Mouse (Mus musculus) right cerebral cortex, adult 2 months (tissue): ENCODE results near the gene Lrguk.
A peak's percentile ranks its signal among the peaks of the same experiment; 100 is the strongest.

ENCODE experiments used
- DNase-seq, 2 experiments: peaks; one replicate each; pipeline ENCODE4 v3.0.0; 2021 to 2022; ENCODE audit warnings: low spot score in 2 of 2

Lrguk gene

DNA sequence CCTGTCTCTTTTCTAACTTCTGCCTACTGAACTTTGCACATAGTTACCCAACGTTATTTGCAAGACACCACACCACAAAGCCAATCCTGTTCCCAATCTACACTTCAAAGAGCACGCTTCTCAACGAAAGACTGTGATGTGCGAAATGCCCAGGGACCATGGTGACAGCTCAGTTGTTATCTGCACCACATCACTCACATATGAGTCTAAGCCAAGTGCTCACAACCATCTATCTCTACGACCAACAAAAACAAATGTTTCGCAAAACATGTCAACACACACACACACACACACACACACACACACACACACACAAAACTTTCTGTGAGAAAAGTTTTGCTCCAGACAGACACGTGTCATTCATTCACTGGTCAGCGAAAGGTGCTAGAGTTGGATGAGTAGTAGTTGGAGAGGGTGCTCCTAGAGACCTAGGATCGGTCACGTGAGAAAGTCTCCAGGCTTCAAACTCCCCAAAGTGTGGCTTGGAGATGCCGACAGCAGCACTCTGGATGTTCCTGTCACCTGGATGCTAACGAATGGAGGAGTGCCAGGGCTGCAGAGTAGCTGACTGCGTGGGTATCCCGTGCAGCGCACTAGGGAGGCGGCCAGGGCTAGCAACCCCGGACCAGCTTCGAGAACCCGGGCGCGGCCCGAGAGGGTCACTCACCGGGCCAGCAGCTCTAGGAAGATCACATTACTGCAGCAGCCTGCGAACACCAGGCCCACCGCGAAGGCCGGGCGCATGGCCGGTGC lies 147.0 kb downstream of the Lrguk start:
- no peak for DNase-seq

GRCm38 (mm10) chr6:34176864-34177247 lies 147.6 kb downstream of the Lrguk start, which contains the start of gene Slc35b4:
Gene Slc35b4 (minus strand): TSS chr6:34177111.
- peak; percentile 94 to 98 for DNase-seq

DNA sequence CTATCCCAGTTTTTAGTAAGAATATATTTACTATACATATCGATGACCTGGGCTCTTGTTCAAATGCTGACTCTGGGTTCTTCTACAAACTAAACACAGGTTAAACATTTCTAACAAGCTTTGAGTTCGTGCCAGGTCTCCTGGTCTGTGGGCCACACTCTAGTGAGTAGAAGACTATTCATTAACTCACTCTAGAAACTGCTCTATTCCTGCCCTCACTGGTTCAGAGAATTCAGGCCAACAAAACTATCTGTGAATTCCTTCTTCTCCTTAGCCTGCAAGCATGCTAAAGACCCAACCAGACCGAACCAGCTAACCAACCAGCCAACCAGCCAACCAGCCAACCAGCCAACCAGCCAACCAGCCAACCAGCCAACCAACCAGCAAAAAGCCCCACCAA lies 149.8 kb downstream of the Lrguk start:
- DNase-seq = no peak

DNA sequence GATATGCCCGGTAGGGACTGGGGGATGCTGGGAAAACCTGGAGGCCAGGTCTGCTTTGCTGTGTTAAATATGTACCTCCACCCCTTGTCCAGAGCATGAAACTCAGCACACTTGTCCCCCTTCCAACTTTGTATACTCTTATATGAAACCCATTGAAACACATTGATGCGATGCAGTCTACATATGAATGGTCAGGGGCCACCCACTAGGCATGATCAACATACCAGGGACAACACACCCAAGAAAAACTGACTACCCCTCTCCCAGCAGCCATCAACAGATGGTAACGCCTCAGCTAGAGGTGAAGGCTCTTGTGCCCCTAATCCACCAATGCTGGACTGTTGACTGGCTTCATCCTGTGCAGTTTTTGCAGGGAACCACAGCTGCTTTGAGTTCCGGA lies 150.7 kb downstream of the Lrguk start:
- no peak for DNase-seq

- no peak for DNase-seq
Measured at GRCm38 (mm10) chr6:34181961-34182360, 152.7 kb downstream of the Lrguk start.

- DNase-seq = no peak
Measured at GRCm38 (mm10) chr6:34183326-34183725, 154.1 kb downstream of the Lrguk start.
